Mouse (Mus musculus) CH12.LX (cell line): ENCODE results near the gene Pik3cg.

Experiments
- CTCF ChIP-seq, 2 experiments: IDR thresholded peaks in 1 of 2; conservative IDR thresholded peaks in 1 of 2; 2 replicates each; pipeline ENCODE4 v1.5.1; 2011 to 2012; ENCODE audit warnings: low read depth in 2 of 2, low read length in 2 of 2, improper control_type of control experiment in 1 of 2, inconsistent platforms in 1 of 2, mild to moderate bottlenecking in 1 of 2, moderate library complexity in 1 of 2
- E2F4 ChIP-seq: IDR thresholded peaks from 2 replicates; pipeline ENCODE4 v1.6.1; 2011; ENCODE audit warnings: low read depth, low read length, improper control_type of control experiment; ENCODE audit not compliant: insufficient replicate concordance
- EP300 ChIP-seq: IDR thresholded peaks from 2 replicates; pipeline ENCODE4 v1.6.1; 2011; ENCODE audit warnings: low read length, improper control_type of control experiment
- MXI1 ChIP-seq: IDR thresholded peaks from 2 replicates; pipeline ENCODE4 v1.6.1; 2011; ENCODE audit warnings: mild to moderate bottlenecking, low read depth, low read length, improper control_type of control experiment

DNA sequence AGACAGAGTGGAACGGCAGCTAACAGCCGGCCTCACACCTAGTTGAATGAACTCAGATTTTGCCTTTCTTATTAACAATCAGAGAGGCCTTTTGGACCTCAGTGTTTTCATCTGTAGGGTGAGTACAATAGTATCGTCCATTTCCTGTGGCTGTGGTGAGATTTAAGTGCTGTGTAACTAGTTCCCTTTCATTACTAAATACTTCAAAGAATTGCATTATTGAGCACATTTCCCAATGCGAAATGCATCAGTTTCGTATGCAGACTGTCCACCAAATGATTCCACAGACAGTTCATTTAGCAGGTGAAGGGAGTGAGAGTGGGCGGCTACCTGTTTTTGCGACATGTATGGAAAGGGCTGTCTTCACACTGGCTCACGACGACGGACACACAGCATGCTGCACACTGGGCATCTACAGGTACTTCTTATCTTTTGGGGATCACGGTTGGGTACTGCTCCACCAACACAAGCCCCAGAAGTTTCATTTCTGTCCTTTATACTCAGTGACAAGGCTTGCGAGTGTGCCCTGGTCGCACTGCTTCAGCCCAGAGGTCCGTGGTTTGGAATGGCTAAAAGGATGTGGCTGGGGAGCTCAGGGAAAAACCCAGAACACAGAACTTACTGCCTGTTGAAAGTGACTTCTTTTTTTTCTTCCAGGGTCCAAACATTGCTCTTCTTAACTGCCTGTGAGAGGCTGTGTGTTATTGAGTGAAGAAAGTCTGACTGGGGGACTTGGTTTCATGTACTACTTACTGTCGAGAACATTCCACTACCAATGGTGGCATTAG is 25.6 kb downstream of the Pik3cg start:
- TF ChIP-seq EP300 (peak; percentile 24; the same call in 1 of the 2 replicates), CTCF (conservative IDR thresholded peaks at IDR 0.05 in 1 of 2, IDR thresholded peaks at IDR 0.05 in 1 of 2; ENCODE audit: low read depth in 2 of 2, low read length in 2 of 2) (no peak), E2F4 (no peak), MXI1 (no peak; the same call in 1 of the 2 replicates)
